Mouse (Mus musculus) kidney, embryonic 15.5 days (tissue): Measurements from ENCODE around the gene Gm867. TPM values are rescaled to one million over a fixed set of nuclear protein-coding genes. Genes with fewer than 3 reads are reported as not detected.

ENCODE experiments used
- ATAC-seq: fragments of 200-750 bp; cut with Nextera tagmentation; replicated peaks from 2 replicates; pipeline ENCODE4 v1.8.0; 2017; ENCODE audit warnings: moderate TSS enrichment; ENCODE audit not compliant: low FRiP score
- H3K27ac ChIP-seq: fragments of 300-500 bp; sonication (generic); 2 replicates; pipeline ENCODE4 v1.5.1; 2015; ENCODE audit warnings: mild to moderate bottlenecking, inconsistent platforms
- H3K27me3 ChIP-seq: fragments of 300-500 bp; sonication (generic); 2 replicates; pipeline ENCODE4 v1.6.1; 2015; ENCODE audit warnings: inconsistent platforms
- H3K36me3 ChIP-seq: fragments of 300-500 bp; sonication (generic); 2 replicates; pipeline ENCODE4 v1.6.1; 2015; ENCODE audit warnings: inconsistent platforms
- H3K4me1 ChIP-seq: fragments of 300-500 bp; sonication (generic); 2 replicates; pipeline ENCODE4 v1.6.1; 2015; ENCODE audit warnings: inconsistent platforms
- H3K4me2 ChIP-seq: fragments of 300-500 bp; sonication (generic); 2 replicates; pipeline ENCODE4 v1.6.1; 2015; ENCODE audit warnings: moderate library complexity, mild to moderate bottlenecking, inconsistent platforms
- H3K4me3 ChIP-seq: fragments of 300-500 bp; sonication (generic); replicated peaks from 2 replicates; pipeline ENCODE4 v1.5.1; 2015; ENCODE audit warnings: mild to moderate bottlenecking, inconsistent platforms
- H3K9ac ChIP-seq: fragments of 300-500 bp; sonication (generic); 2 replicates; pipeline ENCODE4 v1.6.1; 2015; ENCODE audit warnings: mild to moderate bottlenecking, inconsistent platforms
- H3K9me3 ChIP-seq: fragments of 300-500 bp; sonication (generic); replicated peaks from 2 replicates; pipeline ENCODE4 v1.6.1; 2016; ENCODE audit warnings: inconsistent platforms
- WGBS: fragments of 180-500 bp; shearing (Covaris S2); methylation state at CpG from one replicate; pipeline ENCODE4 v1.1.7; 2015; ENCODE audit warnings: mixed read lengths; 5-methylcytosine and 5-hydroxymethylcytosine counted together
- polyA plus RNA-seq: library from polyadenylated mRNA; unstranded; fragments of >200 nt; fragmentation: Nextera tagmentation; extraction: Ambion mirVana; gene quantifications from 2 replicates; pipeline ENCODE4 v1.2.1, GENCODE M21; 2015

Gene Gm867
- 0.30 and 1.0 TPM in 2 replicates for polyA plus RNA-seq

GRCm38 (mm10) chr10:75940520-75940919 is at the start of gene Gm867:
Gene Gm867 (minus strand): TSS chr10:75940672.
- H3K36me3 ChIP-seq, result no peaks in the 10 kb centered on the region
- no peak within 1 kb of the TSS for H3K4me3 ChIP-seq
- H3K27me3 ChIP-seq, result peaks cover 7% of the 10 kb centered on the region; the same call in 1 of the 2 replicates
- no peak for ATAC-seq
- no peak within 1 kb of the TSS for H3K27ac ChIP-seq
- peaks cover 46% of the 10 kb centered on the region for H3K4me1 ChIP-seq
- H3K4me2 ChIP-seq, result no peak within 1 kb of the TSS
- 75% methylated on average over 5 of the region's 5 CpGs for WGBS
- H3K9me3 ChIP-seq, result no peaks in the 10 kb centered on the region
- no peak within 1 kb of the TSS for H3K9ac ChIP-seq

- no peaks in the 10 kb centered on the region for H3K9me3 ChIP-seq
- H3K36me3 ChIP-seq, result no peaks in the 10 kb centered on the region
- H3K4me1 ChIP-seq, result no peaks in the 10 kb centered on the region
- no peak for ATAC-seq
- no peak overlapping the region for H3K27ac ChIP-seq
- H3K4me3 ChIP-seq, result no peak overlapping the region
- WGBS, result 81% methylated on average over 3 of the region's 3 CpGs
- H3K4me2 ChIP-seq, result no peak overlapping the region
- H3K27me3 ChIP-seq, result no peaks in the 10 kb centered on the region
- no peak overlapping the region for H3K9ac ChIP-seq
These were observed 39.0 kb upstream of the Gm867 start for GRCm38 (mm10) chr10:75979432-75979831.

GRCm38 (mm10) chr10:75978835-75979157 is 38.3 kb upstream of the Gm867 start:
- Histone ChIP-seq H3K27ac (no peak overlapping the region), H3K4me1 (no peaks in the 10 kb centered on the region), H3K9ac (no peak overlapping the region), H3K9me3 (no peaks in the 10 kb centered on the region), H3K36me3 (no peaks in the 10 kb centered on the region), H3K4me2 (no peak overlapping the region), H3K4me3 (no peak overlapping the region), H3K27me3 (no peaks in the 10 kb centered on the region)
- no peak for ATAC-seq
- WGBS, result 89% methylated on average over 5 of the region's 5 CpGs

- no peaks in the 10 kb centered on the region for H3K9me3 ChIP-seq
- no peak overlapping the region for H3K4me3 ChIP-seq
- no peaks in the 10 kb centered on the region for H3K27me3 ChIP-seq
- no peak overlapping the region for H3K4me2 ChIP-seq
- no peaks in the 10 kb centered on the region for H3K36me3 ChIP-seq
- no peaks in the 10 kb centered on the region for H3K4me1 ChIP-seq
- 0 out of 2 replicates have a peak, but pooled peaks have one; percentile 18 for ATAC-seq
- 54% methylated on average over 10 of the region's 10 CpGs for WGBS
- H3K27ac ChIP-seq, result no peak overlapping the region
- no peak overlapping the region for H3K9ac ChIP-seq
These were observed 37.8 kb upstream of the Gm867 start for GRCm38 (mm10) chr10:75978119-75978834.

- Histone ChIP-seq H3K27me3 (no peaks in the 10 kb centered on the region), H3K4me3 (no peak overlapping the region), H3K4me2 (no peak overlapping the region), H3K4me1 (no peaks in the 10 kb centered on the region), H3K27ac (no peak overlapping the region), H3K9ac (no peak overlapping the region), H3K9me3 (no peaks in the 10 kb centered on the region; the same call in 1 of the 2 replicates), H3K36me3 (no peaks in the 10 kb centered on the region)
- whole genome bisulfite sequencing, result 77% methylated on average over 5 of the region's 5 CpGs
- no peak for ATAC-seq
These were observed 34.7 kb upstream of the Gm867 start for GRCm38 (mm10) chr10:75975216-75975615.

GRCm38 (mm10) chr10:75973846-75974245 is 33.4 kb upstream of the Gm867 start:
- no peaks in the 10 kb centered on the region; the same call in 1 of the 2 replicates for H3K9me3 ChIP-seq
- no peaks in the 10 kb centered on the region for H3K27me3 ChIP-seq
- H3K27ac ChIP-seq, result no peak overlapping the region
- no peak overlapping the region for H3K4me3 ChIP-seq
- no peak overlapping the region for H3K9ac ChIP-seq
- H3K36me3 ChIP-seq, result no peaks in the 10 kb centered on the region
- no peak for ATAC-seq
- no peaks in the 10 kb centered on the region for H3K4me1 ChIP-seq
- 91% methylated on average over 10 of the region's 10 CpGs for WGBS
- H3K4me2 ChIP-seq, result no peak overlapping the region

- Histone ChIP-seq H3K4me3 (peak within 1 kb of the TSS; percentile 21), H3K4me1 (peaks cover 28% of the 10 kb centered on the region), H3K9me3 (no peaks in the 10 kb centered on the region), H3K27me3 (peaks cover 15% of the 10 kb centered on the region), H3K9ac (peak within 1 kb of the TSS; percentile 29; the same call in 1 of the 2 replicates), H3K4me2 (peak within 1 kb of the TSS; percentile 52), H3K27ac (no peak within 1 kb of the TSS), H3K36me3 (no peaks in the 10 kb centered on the region)
- ATAC-seq, result no peak
- 24% methylated on average over 20 of the region's 20 CpGs for WGBS
These were observed 13.9 kb upstream of the Gm867 start, which contains the start of gene Gm5134 for GRCm38 (mm10) chr10:75954381-75954811. Gene Gm5134 (plus strand): TSS chr10:75954514.

GRCm38 (mm10) chr10:75951424-75952050 is 11.1 kb upstream of the Gm867 start:
- ATAC-seq, result peak; percentile 16; the same call in 1 of the 2 replicates
- peak overlapping the region; percentile 97 for H3K4me2 ChIP-seq
- H3K36me3 ChIP-seq, result no peaks in the 10 kb centered on the region
- H3K9ac ChIP-seq, result peak overlapping the region; percentile 51
- H3K9me3 ChIP-seq, result no peaks in the 10 kb centered on the region
- peaks cover 28% of the 10 kb centered on the region for H3K4me1 ChIP-seq
- H3K27ac ChIP-seq, result peak overlapping the region; percentile 23; the same call in 1 of the 2 replicates
- H3K4me3 ChIP-seq, result peak overlapping the region; percentile 54
- peaks cover 15% of the 10 kb centered on the region for H3K27me3 ChIP-seq
- WGBS, result 4% methylated on average over 13 of the region's 13 CpGs

GRCm38 (mm10) chr10:75950791-75951210 is 10.3 kb upstream of the Gm867 start:
- Histone ChIP-seq H3K4me3 (peak overlapping the region; percentile 54), H3K27me3 (peaks cover 15% of the 10 kb centered on the region), H3K9me3 (no peaks in the 10 kb centered on the region), H3K4me1 (peaks cover 28% of the 10 kb centered on the region), H3K27ac (peak overlapping the region; percentile 23; the same call in 1 of the 2 replicates), H3K36me3 (no peaks in the 10 kb centered on the region), H3K4me2 (peak overlapping the region; percentile 97), H3K9ac (peak overlapping the region; percentile 51)
- peak; percentile 67 for ATAC-seq
- WGBS, result under 1% methylated on average over 23 of the region's 23 CpGs

- ATAC-seq, result no peak
- H3K27me3 ChIP-seq, result peaks cover 12% of the 10 kb centered on the region
- peak overlapping the region; percentile 34; the same call in 1 of the 2 replicates for H3K27ac ChIP-seq
- no peak overlapping the region for H3K4me3 ChIP-seq
- H3K9me3 ChIP-seq, result no peaks in the 10 kb centered on the region
- H3K4me2 ChIP-seq, result peak overlapping the region; percentile 97
- WGBS, result 61% methylated on average over 22 of the region's 22 CpGs
- peaks cover 29% of the 10 kb centered on the region for H3K4me1 ChIP-seq
- no peak overlapping the region for H3K9ac ChIP-seq
- H3K36me3 ChIP-seq, result no peaks in the 10 kb centered on the region
These were observed 8.9 kb upstream of the Gm867 start for GRCm38 (mm10) chr10:75949053-75950045.

- no peak for ATAC-seq
- Histone ChIP-seq H3K27ac (no peak overlapping the region), H3K27me3 (peaks cover 5% of the 10 kb centered on the region), H3K9me3 (no peaks in the 10 kb centered on the region), H3K4me1 (peaks cover 33% of the 10 kb centered on the region), H3K4me2 (no peak overlapping the region), H3K4me3 (no peak overlapping the region), H3K9ac (no peak overlapping the region), H3K36me3 (no peaks in the 10 kb centered on the region)
- WGBS, result 82% methylated on average over 5 of the region's 5 CpGs
These were observed 7.6 kb upstream of the Gm867 start for GRCm38 (mm10) chr10:75948079-75948478.
